Mouse (Mus musculus) embryonic fibroblast, embryonic 13.5 days (primary cell): Measurements from ENCODE around the gene Tsacc.

ENCODE experiments used
- CTCF ChIP-seq: IDR thresholded peaks from 2 replicates; pipeline ENCODE4 v1.5.1; 2011; ENCODE audit warnings: mild to moderate bottlenecking, control low read depth, low read length, moderate library complexity, borderline replicate concordance; ENCODE audit not compliant: insufficient read depth
- POLR2A ChIP-seq: IDR thresholded peaks from 2 replicates; pipeline ENCODE4 v1.6.1; 2011; ENCODE audit warnings: low read depth, mild to moderate bottlenecking, control low read depth, low read length, moderate library complexity

- peak; percentile 98 for TF ChIP-seq CTCF
- TF ChIP-seq POLR2A: no peak
Observed at GRCm38 (mm10) chr3:88242531-88242930, 54.3 kb downstream of the Tsacc start.
